Mouse (Mus musculus) megakaryocyte, embryonic 14.5 days (primary cell): ENCODE measurements around the gene Ppil6. TPM values are rescaled to one million over a fixed set of nuclear protein-coding genes. Genes with fewer than 3 reads are reported as not detected.
A peak's percentile ranks its signal among the peaks of the same experiment; 100 is the strongest.

ENCODE experiments used
- H3K27me3 ChIP-seq: replicated peaks from 2 replicates; pipeline ENCODE3; 2012; ENCODE audit warnings: inconsistent platforms
- H3K36me3 ChIP-seq: replicated peaks from 2 replicates; pipeline ENCODE3; 2012; ENCODE audit warnings: low read length, inconsistent platforms, mixed read lengths
- H3K4me1 ChIP-seq: 2 replicates; pipeline ENCODE4 v1.6.1; 2012; ENCODE audit warnings: inconsistent platforms
- H3K4me3 ChIP-seq: replicated peaks from 2 replicates; pipeline ENCODE3; 2012; ENCODE audit warnings: moderate library complexity, mild to moderate bottlenecking, inconsistent platforms
- H3K9me3 ChIP-seq: 2 replicates; pipeline ENCODE4 v1.6.1; 2012; ENCODE audit warnings: inconsistent platforms
- FLI1 ChIP-seq: IDR thresholded peaks from 2 replicates; pipeline ENCODE4 v1.6.1; 2012; ENCODE audit warnings: low read length, inconsistent platforms, mixed read lengths
- GATA1 ChIP-seq: IDR thresholded peaks from 3 replicates; pipeline ENCODE4 v1.6.1; 2012; ENCODE audit warnings: mixed read lengths, low read length, inconsistent platforms, borderline replicate concordance
- polyA plus RNA-seq: library from polyadenylated mRNA; stranded (reverse); fragments of >175 nt; gene quantifications from 2 replicates; pipeline ENCODE4 v1.2.3, GENCODE M21; 2012; ENCODE audit warnings: low replicate concordance; ENCODE audit not compliant: insufficient read depth

The Ppil6 gene
- not detected in 2 replicates for polyA plus RNA-seq

GRCm38 (mm10) chr10:41489708-41490517 lies at the start of gene Ppil6, which contains the start of gene Smpd2:
TSS of gene Ppil6 (plus strand) at chr10:41490439.
TSS of gene Smpd2 (minus strand) at chr10:41490369.
- peaks cover 34% of the 10 kb centered on the region for H3K36me3 ChIP-seq
- TF ChIP-seq GATA1 (no peak), FLI1 (no peak)
- peaks cover 38% of the 10 kb centered on the region for H3K4me1 ChIP-seq
- no peaks in the 10 kb centered on the region for H3K9me3 ChIP-seq
- H3K4me3 ChIP-seq: peak within 1 kb of the TSS; percentile 95
- peaks cover 50% of the 10 kb centered on the region for H3K27me3 ChIP-seq

GRCm38 (mm10) chr10:41448216-41448615 lies 42.0 kb upstream of the Ppil6 start:
- TF ChIP-seq FLI1: no peak
- TF ChIP-seq GATA1: no peak
- Histone ChIP-seq H3K4me1 (peaks cover 30% of the 10 kb centered on the region), H3K9me3 (no peaks in the 10 kb centered on the region), H3K36me3 (peaks cover 19% of the 10 kb centered on the region), H3K27me3 (peaks cover 2% of the 10 kb centered on the region), H3K4me3 (no peak overlapping the region)

GRCm38 (mm10) chr10:41449684-41450083 lies 40.6 kb upstream of the Ppil6 start:
- Histone ChIP-seq H3K36me3 (peaks cover 32% of the 10 kb centered on the region), H3K4me1 (peaks cover 41% of the 10 kb centered on the region), H3K9me3 (no peaks in the 10 kb centered on the region), H3K4me3 (peak overlapping the region; percentile 94), H3K27me3 (peaks cover 2% of the 10 kb centered on the region)
- TF ChIP-seq GATA1: no peak
- TF ChIP-seq FLI1: no peak

GRCm38 (mm10) chr10:41450137-41450670 lies 40.0 kb upstream of the Ppil6 start, which contains the start of gene Zbtb24:
TSS of gene Zbtb24 (plus strand) at chr10:41450383.
- peaks cover 2% of the 10 kb centered on the region for H3K27me3 ChIP-seq
- peaks cover 45% of the 10 kb centered on the region for H3K4me1 ChIP-seq
- peaks cover 37% of the 10 kb centered on the region for H3K36me3 ChIP-seq
- TF ChIP-seq FLI1: peak; percentile 69; the same call in 1 of the 2 replicates
- no peak for TF ChIP-seq GATA1
- peak within 1 kb of the TSS; percentile 94 for H3K4me3 ChIP-seq
- no peaks in the 10 kb centered on the region for H3K9me3 ChIP-seq

- H3K27me3 ChIP-seq: peaks cover 2% of the 10 kb centered on the region
- H3K36me3 ChIP-seq: peaks cover 44% of the 10 kb centered on the region
- peak overlapping the region; percentile 94 for H3K4me3 ChIP-seq
- no peaks in the 10 kb centered on the region for H3K9me3 ChIP-seq
- no peak for TF ChIP-seq FLI1
- TF ChIP-seq GATA1: no peak
- H3K4me1 ChIP-seq: peaks cover 45% of the 10 kb centered on the region
Observed at GRCm38 (mm10) chr10:41450780-41451522, 39.3 kb upstream of the Ppil6 start.

GRCm38 (mm10) chr10:41451656-41452055 lies 38.6 kb upstream of the Ppil6 start:
- Histone ChIP-seq H3K27me3 (no peaks in the 10 kb centered on the region), H3K9me3 (no peaks in the 10 kb centered on the region), H3K36me3 (peaks cover 52% of the 10 kb centered on the region), H3K4me1 (peaks cover 52% of the 10 kb centered on the region), H3K4me3 (no peak overlapping the region)
- no peak for TF ChIP-seq GATA1
- TF ChIP-seq FLI1: no peak

- Histone ChIP-seq H3K4me3 (no peak overlapping the region), H3K36me3 (peaks cover 60% of the 10 kb centered on the region), H3K4me1 (peaks cover 52% of the 10 kb centered on the region), H3K9me3 (no peaks in the 10 kb centered on the region), H3K27me3 (no peaks in the 10 kb centered on the region)
- TF ChIP-seq GATA1 (no peak), FLI1 (no peak)
Observed at GRCm38 (mm10) chr10:41452791-41453190, 37.4 kb upstream of the Ppil6 start.

- H3K4me1 ChIP-seq: peaks cover 30% of the 10 kb centered on the region
- H3K4me3 ChIP-seq: no peak overlapping the region
- no peaks in the 10 kb centered on the region for H3K9me3 ChIP-seq
- peaks cover 91% of the 10 kb centered on the region for H3K36me3 ChIP-seq
- no peaks in the 10 kb centered on the region for H3K27me3 ChIP-seq
- TF ChIP-seq GATA1 (no peak), FLI1 (no peak)
Observed at GRCm38 (mm10) chr10:41459990-41460389, 30.2 kb upstream of the Ppil6 start.

GRCm38 (mm10) chr10:41460501-41460900 lies 29.7 kb upstream of the Ppil6 start:
- H3K27me3 ChIP-seq: no peaks in the 10 kb centered on the region
- no peak overlapping the region for H3K4me3 ChIP-seq
- H3K36me3 ChIP-seq: peaks cover 90% of the 10 kb centered on the region
- TF ChIP-seq GATA1 (no peak), FLI1 (no peak)
- no peaks in the 10 kb centered on the region for H3K9me3 ChIP-seq
- peaks cover 28% of the 10 kb centered on the region for H3K4me1 ChIP-seq
